ENCODE assay signal across 23 mouse cellular contexts in the genomic region with DNA sequence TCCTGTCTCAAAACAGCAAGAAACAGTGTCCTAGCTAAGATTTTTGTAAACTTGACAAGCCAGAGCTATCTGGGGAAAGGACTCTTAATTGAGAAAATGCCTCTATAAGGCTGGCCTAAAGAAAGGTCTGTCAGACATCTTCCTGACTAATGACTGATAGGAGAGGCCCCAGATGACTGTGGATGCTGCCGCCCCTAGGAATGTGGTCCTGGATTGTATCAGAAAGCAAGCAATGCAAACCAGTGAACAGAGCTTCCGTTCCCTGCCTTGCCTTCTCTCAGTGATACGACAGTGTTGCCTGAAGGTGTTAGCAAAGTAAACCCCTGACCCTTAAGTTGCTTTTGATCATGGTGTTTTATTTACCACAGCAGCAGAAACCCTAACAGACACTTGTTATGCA. TPM values are rescaled to one million over a fixed set of nuclear protein-coding genes. Genes with fewer than 3 reads are reported as not detected.
DNase-seq lines count a peak whose midpoint lies in the region; ATAC-seq lines count a peak whose summit lies in the region.
"Had no signal": no experiment of that assay in that cellular context is flagged by ENCODE, and none has a peak within 500 bp of the region (broad histone marks: within the 10 kb centered on the region; RNA-seq: fewer than 3 reads in every experiment).

No protein-coding gene starts in this region.

- peaks cover 19% of the 10 kb centered on the region for H3K36me3 ChIP-seq in heart, embryonic 10.5 days
- H3K36me3 ChIP-seq in heart, embryonic 16.5 days (ENCODE audit: control insufficient read depth, insufficient read depth), result peaks cover 4% of the 10 kb centered on the region; the same call in 1 of the 2 replicates

- peak; percentile 88 for DNase-seq in heart, embryonic 10.5 days (ENCODE audit: low spot score)
- no peak for DNase-seq in heart, postnatal 36 days
- DNase-seq in heart, postnatal 14 days, result no peak
- peak; percentile 49 for DNase-seq in MN1 (ENCODE audit: low spot score)
- DNase-seq in embryo, embryonic 10 days (ENCODE audit: low spot score), result peak; percentile 57
- no peak for DNase-seq in layer of hippocampus, adult 8-10 months (ENCODE audit: low spot score in 2 of 2)
- no peak for DNase-seq in cerebellum, adult 11-12 months
- DNase-seq: adrenal gland, adult 8-10 months; cerebellum, adult 2 months; gastrocnemius, postnatal 36 days; kidney, postnatal 25 days; layer of hippocampus, postnatal 36 days; lung, adult 18-20 months; lung, postnatal 14 days; midbrain, embryonic 14.5 days; right cerebral cortex, postnatal 14 days; spleen, adult 18-20 months; thymus, postnatal 25 days had no signal

- intact Hi-C loops in heart, postnatal 36 days (cut with DNase I), result no loop called here
- intact Hi-C loops in heart, postnatal 14 days (cut with DNase I), result no loop called here

- H3K9me3 ChIP-seq in heart, embryonic 10.5 days, result no peaks in the 10 kb centered on the region
- H3K9me3 ChIP-seq in heart, embryonic 16.5 days (replicated peaks; ENCODE audit: control insufficient read depth, low read length), result no peaks in the 10 kb centered on the region
- H3K9me3 ChIP-seq: forebrain, embryonic 13.5 days had no signal

- no peak overlapping the region for H3K4me2 ChIP-seq in heart, embryonic 16.5 days (ENCODE audit: low read depth, low read length)
- H3K4me2 ChIP-seq: forebrain, embryonic 13.5 days had no signal

- H3K9ac ChIP-seq in heart, embryonic 16.5 days (ENCODE audit: low read length), result no peak overlapping the region
- H3K9ac ChIP-seq: forebrain, embryonic 13.5 days had no signal

- H3K27me3 ChIP-seq in heart, embryonic 10.5 days (ENCODE audit: insufficient read depth, poor library complexity, severe bottlenecking), result no peaks in the 10 kb centered on the region
- H3K27me3 ChIP-seq in heart, embryonic 16.5 days (ENCODE audit: control insufficient read depth, insufficient read depth, low read length), result no peaks in the 10 kb centered on the region
- H3K27me3 ChIP-seq: forebrain, embryonic 13.5 days had no signal

- peaks cover 28% of the 10 kb centered on the region for H3K4me1 ChIP-seq in heart, embryonic 10.5 days
- H3K4me1 ChIP-seq in heart, embryonic 16.5 days (ENCODE audit: control insufficient read depth, insufficient read depth, low read length), result peaks cover 15% of the 10 kb centered on the region
- H3K4me1 ChIP-seq: forebrain, embryonic 13.5 days had no signal

- WGBS in heart, embryonic 10.5 days, result 5% methylated on average over 3 of the region's 3 CpGs
- WGBS in heart, embryonic 16.5 days, result 10% methylated on average over 3 of the region's 3 CpGs

- ATAC-seq in heart, embryonic 16.5 days (replicated peaks; ENCODE audit: extremely low read depth, insufficient read depth, low FRiP score), result 0 out of 2 replicates have a peak, but pooled peaks have one; percentile 45
- ATAC-seq: forebrain, embryonic 13.5 days; hindbrain, embryonic 16.5 days; intestine, postnatal 0 days had no signal

- no peak overlapping the region for H3K4me3 ChIP-seq in heart, embryonic 10.5 days
- no peak overlapping the region for H3K4me3 ChIP-seq in heart, embryonic 16.5 days (ENCODE audit: low read length)
- H3K4me3 ChIP-seq: forebrain, embryonic 13.5 days; layer of hippocampus, adult 2 months had no signal

- peak overlapping the region; percentile 76 for H3K27ac ChIP-seq in heart, embryonic 10.5 days
- H3K27ac ChIP-seq in heart, embryonic 16.5 days (ENCODE audit: low read length), result peak overlapping the region; percentile 51
- H3K27ac ChIP-seq: forebrain, embryonic 13.5 days; layer of hippocampus, adult 2 months had no signal

RNA-seq across cellular contexts. Expression of a gene that starts 25.8 kb away (rescaled TPM):
- 27.9 and 32.2 TPM in 2 replicates for polyA plus RNA-seq in heart, embryonic 10.5 days (2016; fragmentation: Nextera tagmentation; extraction: Ambion mirVana)
- 10 to 100 TPM; 14.9 to 17.1 TPM for total RNA-seq in heart, postnatal 36 days (2021)
- polyA plus RNA-seq in heart, embryonic 16.5 days (2015; fragmentation: Nextera tagmentation; extraction: Ambion mirVana), result 13.6 and 16.3 TPM in 2 replicates
- 10 to 100 TPM; 16.2 to 19.9 TPM for total RNA-seq in heart, postnatal 14 days (2021)
- 10 to 100 TPM; 39.3 to 45.4 (median 43.0) TPM for total RNA-seq in layer of hippocampus, adult 8-10 months (2022)

Comparison
In these comparisons a context has a peak if more than half of its experiments do, and no peak if none do; other contexts are left out.
1. DNase-seq: peak in heart, embryonic 10.5 days (single experiment), MN1 (single experiment) and embryo, embryonic 10 days (single experiment); none in heart, postnatal 36 days (0 of 2), heart, postnatal 14 days (0 of 2), layer of hippocampus, adult 8-10 months (0 of 2) and cerebellum, adult 11-12 months (single experiment).